Mouse (Mus musculus): ENCODE data around the gene Gm5475.
"Not testable (repeated sequence)": the region's sequence is repeated elsewhere in the genome, so short reads cannot be mapped to it uniquely, and the experiment has no call there.

GRCm38 (mm10) chr15:100377847-100378505 lies 44.0 kb upstream of the Gm5475 start:
- 0 out of 2 replicates have a peak, but pooled peaks have one; percentile 17 for TF ChIP-seq CTCF (conservative IDR thresholded peaks at IDR 0.05; ENCODE audit: low read length)
- not testable (repeated sequence) for TF ChIP-seq POU5F1 (IDR thresholded peaks at IDR 0.05; ENCODE audit: borderline replicate concordance, low read length)

Measured in E14TG2a.4 (cell line).